Mouse (Mus musculus): ENCODE results near the gene Cidec.

DNA sequence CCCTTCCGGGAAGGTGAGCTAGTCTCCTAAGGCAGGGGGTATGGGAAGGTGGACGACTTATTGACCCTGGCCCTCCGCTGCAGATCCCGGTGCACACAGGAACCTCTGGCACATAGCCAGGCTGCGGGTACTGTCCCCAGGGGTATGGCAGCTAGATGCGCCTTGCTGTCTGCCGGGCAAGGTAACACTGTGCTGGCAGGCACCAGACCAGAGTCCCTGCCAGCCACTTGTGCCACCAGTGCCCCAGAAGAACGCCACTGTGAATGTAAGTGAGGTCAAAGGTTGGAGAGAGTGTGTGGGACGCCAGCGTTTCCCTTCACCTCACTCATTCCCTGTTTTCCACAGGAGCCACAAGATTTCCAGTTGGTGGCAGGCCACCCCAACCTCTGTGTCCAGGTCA is 43.3 kb upstream of the Cidec start:
- TF ChIP-seq NRF1 (IDR thresholded peaks at IDR 0.05; ENCODE audit: insufficient read depth, low read depth, low read length, poor library complexity, severe bottlenecking): no peak
- TF ChIP-seq ZKSCAN1 (IDR thresholded peaks at IDR 0.05; ENCODE audit: low read depth, low read length): no peak
- no peak for TF ChIP-seq ELF1 (IDR thresholded peaks at IDR 0.05; ENCODE audit: low read depth, low read length)
- no peak for TF ChIP-seq CTCF (IDR thresholded peaks at IDR 0.05 in 2 of 3, conservative IDR thresholded peaks at IDR 0.05 in 1 of 3; ENCODE audit: control insufficient read depth in 1 of 3, insufficient read depth in 1 of 3, low read depth in 2 of 3, low read length in 3 of 3, poor library complexity in 1 of 3, severe bottlenecking in 1 of 3)
- TF ChIP-seq USF1 (IDR thresholded peaks at IDR 0.05; ENCODE audit: low read depth, low read length): no peak
- no peak for TF ChIP-seq CHD2 (IDR thresholded peaks at IDR 0.05; ENCODE audit: low read length)
- TF ChIP-seq USF2 (IDR thresholded peaks at IDR 0.05; ENCODE audit: borderline replicate concordance in 1 of 2, insufficient read depth in 1 of 2, low read depth in 1 of 2, low read length in 2 of 2): no peak
- TF ChIP-seq POLR2A (IDR thresholded peaks at IDR 0.05; ENCODE audit: control insufficient read depth in 1 of 2, insufficient read depth in 1 of 2, low read depth in 1 of 2, low read length in 2 of 2, poor library complexity in 1 of 2): no peak

Measured in MEL (cell line).